Mouse (Mus musculus): ENCODE results near the gene Rnf157. TPM values are rescaled to one million over a fixed set of nuclear protein-coding genes. Genes with fewer than 3 reads are reported as not detected.

Rnf157 gene
- polyA plus RNA-seq, 1 experiment from 2014 or later, result 16.9 TPM

GRCm38 (mm10) chr11:116359652-116360051, 53.2 kb downstream of the Rnf157 start:
- 87% methylated on average over 12 of the region's 12 CpGs for WGBS
- Histone ChIP-seq H3K4me3 (no peak overlapping the region), H3K9me3 (peaks cover 4% of the 10 kb centered on the region; the same call in 1 of the 2 replicates), H3K27me3 (ENCODE audit: insufficient read depth, poor library complexity, severe bottlenecking) (0 out of 2 replicates have a peak, but pooled peaks cover 4% of the 10 kb centered on the region), H3K27ac (no peak overlapping the region), H3K36me3 (peaks cover 51% of the 10 kb centered on the region), H3K4me1 (replicated peaks) (peaks cover 28% of the 10 kb centered on the region)
- no peak for DNase-seq (ENCODE audit: low spot score)

- WGBS, result 77% methylated on average over 15 of the region's 15 CpGs
Measured at GRCm38 (mm10) chr11:116358926-116359637, 53.8 kb downstream of the Rnf157 start.

DNA sequence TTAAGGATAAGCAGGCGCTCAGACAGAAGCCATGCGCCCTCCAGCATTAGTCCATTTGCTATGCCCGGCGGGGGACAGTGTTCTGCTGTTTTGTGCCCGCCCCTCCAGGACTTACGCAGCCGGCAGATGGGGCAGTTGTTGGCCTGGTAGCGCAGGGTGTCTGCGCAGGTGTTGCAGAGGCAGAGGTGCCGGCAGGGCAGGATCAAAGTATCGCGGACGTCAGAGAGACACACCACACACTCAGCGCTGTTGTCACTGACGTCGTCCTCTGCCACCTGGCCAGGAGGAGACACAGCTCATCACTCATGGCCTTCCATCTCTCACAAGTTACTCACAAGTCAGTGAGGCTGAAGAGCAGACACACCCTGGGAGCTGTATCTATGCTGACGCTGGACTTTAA, 58.3 kb downstream of the Rnf157 start:
- 37% methylated on average over 17 of the region's 17 CpGs for WGBS
- Histone ChIP-seq H3K36me3 (peaks cover 56% of the 10 kb centered on the region), H3K27ac (no peak overlapping the region), H3K27me3 (ENCODE audit: insufficient read depth, poor library complexity, severe bottlenecking) (0 out of 2 replicates have a peak, but pooled peaks cover 4% of the 10 kb centered on the region), H3K4me3 (no peak overlapping the region), H3K9me3 (peaks cover 4% of the 10 kb centered on the region; the same call in 1 of the 2 replicates), H3K4me1 (replicated peaks) (peaks cover 22% of the 10 kb centered on the region)
- DNase-seq (ENCODE audit: low spot score), result no peak

More at GRCm38 (mm10) chr11:116358926-116359637, 53.8 kb downstream of the Rnf157 start:
- DNase-seq (ENCODE audit: low spot score), result no peak
- peaks cover 4% of the 10 kb centered on the region; the same call in 1 of the 2 replicates for H3K9me3 ChIP-seq
- no peak overlapping the region for H3K4me3 ChIP-seq
- no peak overlapping the region; the same call in 1 of the 2 replicates for H3K27ac ChIP-seq
- peaks cover 57% of the 10 kb centered on the region for H3K36me3 ChIP-seq
- peaks cover 30% of the 10 kb centered on the region for H3K4me1 ChIP-seq (replicated peaks)
- H3K27me3 ChIP-seq (ENCODE audit: insufficient read depth, poor library complexity, severe bottlenecking), result 0 out of 2 replicates have a peak, but pooled peaks cover 4% of the 10 kb centered on the region

GRCm38 (mm10) chr11:116353535-116353934, 59.3 kb downstream of the Rnf157 start:
- 96% methylated on average over 8 of the region's 8 CpGs for WGBS
- peaks cover 56% of the 10 kb centered on the region for H3K36me3 ChIP-seq
- DNase-seq (ENCODE audit: low spot score), result no peak
- H3K9me3 ChIP-seq, result peaks cover 4% of the 10 kb centered on the region; the same call in 1 of the 2 replicates
- H3K4me3 ChIP-seq, result no peak overlapping the region
- H3K27ac ChIP-seq, result no peak overlapping the region
- H3K4me1 ChIP-seq (replicated peaks), result peaks cover 14% of the 10 kb centered on the region
- 0 out of 2 replicates have a peak, but pooled peaks cover 4% of the 10 kb centered on the region for H3K27me3 ChIP-seq (ENCODE audit: insufficient read depth, poor library complexity, severe bottlenecking)

DNA sequence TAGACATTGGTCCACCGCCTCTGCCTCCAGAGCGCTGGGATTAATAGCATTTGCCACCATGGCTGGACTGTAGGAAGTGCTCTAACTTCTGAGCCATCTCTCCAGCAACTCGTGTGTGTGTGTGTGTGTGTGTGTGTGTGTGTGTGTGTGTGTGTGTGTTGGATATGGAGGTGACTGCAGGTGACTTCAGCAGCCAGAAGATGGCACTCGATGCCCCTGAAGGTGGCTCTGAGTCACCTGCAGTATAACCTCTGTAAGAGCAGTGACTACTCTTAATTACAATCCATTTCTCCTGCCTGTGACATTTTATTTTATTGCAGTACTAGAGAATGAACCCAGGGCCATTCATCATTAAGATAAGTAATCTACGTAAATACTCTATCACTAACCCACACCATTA, 61.5 kb downstream of the Rnf157 start:
- Histone ChIP-seq H3K27ac (no peak overlapping the region), H3K9me3 (peaks cover 4% of the 10 kb centered on the region; the same call in 1 of the 2 replicates), H3K36me3 (peaks cover 68% of the 10 kb centered on the region), H3K4me3 (no peak overlapping the region), H3K27me3 (ENCODE audit: insufficient read depth, poor library complexity, severe bottlenecking) (0 out of 2 replicates have a peak, but pooled peaks cover 4% of the 10 kb centered on the region), H3K4me1 (replicated peaks) (peaks cover 22% of the 10 kb centered on the region)
- 90% methylated on average over 5 of the region's 5 CpGs for WGBS
- no peak for DNase-seq (ENCODE audit: low spot score)

GRCm38 (mm10) chr11:116347955-116348354, 64.9 kb downstream of the Rnf157 start:
- 74% methylated on average over 5 of the region's 5 CpGs for WGBS
- no peak for DNase-seq (ENCODE audit: low spot score)
- Histone ChIP-seq H3K4me1 (replicated peaks) (peaks cover 45% of the 10 kb centered on the region), H3K27ac (peak overlapping the region; percentile 20; the same call in 1 of the 2 replicates), H3K27me3 (ENCODE audit: insufficient read depth, poor library complexity, severe bottlenecking) (0 out of 2 replicates have a peak, but pooled peaks cover 3% of the 10 kb centered on the region), H3K9me3 (no peaks in the 10 kb centered on the region), H3K36me3 (peaks cover 66% of the 10 kb centered on the region), H3K4me3 (no peak overlapping the region)

DNA sequence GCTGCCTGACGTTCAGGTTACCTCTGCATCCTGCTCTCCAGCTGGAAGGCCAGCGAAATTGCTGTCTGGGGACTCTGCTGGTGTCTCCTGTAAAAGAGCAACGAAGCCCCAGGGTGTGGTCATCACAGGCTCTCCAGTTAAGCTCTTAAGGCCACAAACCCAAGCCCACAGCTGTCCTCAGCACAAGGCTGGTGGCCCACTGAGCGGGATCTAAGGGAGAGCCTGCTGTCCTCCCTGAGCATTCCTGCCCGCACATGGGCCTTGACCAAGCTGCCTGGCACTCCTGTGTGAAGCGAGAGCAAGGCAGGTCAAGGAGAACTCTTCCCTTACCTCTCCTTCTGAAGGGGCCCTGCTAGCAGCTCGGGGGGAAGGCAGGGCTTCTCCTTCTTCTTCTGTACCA, 65.8 kb downstream of the Rnf157 start:
- H3K27ac ChIP-seq, result no peak overlapping the region
- peaks cover 68% of the 10 kb centered on the region for H3K36me3 ChIP-seq
- peaks cover 54% of the 10 kb centered on the region for H3K4me1 ChIP-seq (replicated peaks)
- no peak overlapping the region for H3K4me3 ChIP-seq
- H3K27me3 ChIP-seq (ENCODE audit: insufficient read depth, poor library complexity, severe bottlenecking), result 0 out of 2 replicates have a peak, but pooled peaks cover 3% of the 10 kb centered on the region
- DNase-seq (ENCODE audit: low spot score), result no peak
- H3K9me3 ChIP-seq, result no peaks in the 10 kb centered on the region
- 74% methylated on average over 7 of the region's 7 CpGs for WGBS

DNA sequence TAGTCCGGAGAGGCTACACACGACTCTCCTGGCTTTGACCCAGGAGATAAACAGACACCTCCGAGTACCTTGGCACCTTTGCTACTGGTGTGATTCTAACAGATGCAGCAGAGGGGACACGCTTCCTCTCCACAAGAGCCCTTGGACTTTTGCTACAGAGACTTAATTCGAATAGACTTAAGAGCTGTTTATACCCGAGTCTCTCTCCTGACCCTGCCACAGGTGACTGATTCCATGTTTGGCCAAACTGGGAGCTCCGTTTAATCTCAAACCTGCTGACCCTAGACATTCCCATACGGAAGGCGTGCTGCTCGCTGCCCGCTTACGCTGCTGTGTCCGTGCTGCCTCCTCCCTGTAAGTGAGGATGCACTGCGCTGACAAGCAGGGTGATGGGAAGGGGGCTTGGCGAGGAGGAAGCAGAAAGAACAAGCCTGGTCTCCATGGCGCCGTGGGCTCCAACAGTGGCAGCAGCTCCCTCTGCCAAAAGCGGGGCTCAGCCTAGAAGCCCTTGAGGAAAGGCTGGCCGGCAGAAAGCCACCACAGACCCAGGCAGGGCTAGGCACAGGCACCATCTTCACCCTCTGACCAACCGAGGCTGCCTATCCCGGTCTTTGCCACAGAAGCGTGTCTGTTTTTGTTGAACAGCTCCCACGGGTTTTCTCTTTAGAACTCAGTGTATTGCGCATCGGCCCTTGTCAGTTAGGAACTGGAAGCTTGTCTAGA, 70.6 kb downstream of the Rnf157 start:
- Histone ChIP-seq H3K4me3 (no peak overlapping the region), H3K27ac (0 out of 2 replicates have a peak overlapping the region, but pooled peaks have one; percentile 6), H3K9me3 (no peaks in the 10 kb centered on the region), H3K27me3 (ENCODE audit: insufficient read depth, poor library complexity, severe bottlenecking) (peaks cover 16% of the 10 kb centered on the region), H3K36me3 (peaks cover 58% of the 10 kb centered on the region), H3K4me1 (replicated peaks) (peaks cover 62% of the 10 kb centered on the region)
- 78% methylated on average over 25 of the region's 25 CpGs for WGBS
- DNase-seq (ENCODE audit: low spot score), result no peak

- H3K9me3 ChIP-seq, result no peaks in the 10 kb centered on the region
- peaks cover 20% of the 10 kb centered on the region; the same call in 1 of the 2 replicates for H3K36me3 ChIP-seq
- H3K4me1 ChIP-seq (replicated peaks), result peaks cover 69% of the 10 kb centered on the region
- peaks cover 54% of the 10 kb centered on the region for H3K27me3 ChIP-seq (ENCODE audit: insufficient read depth, poor library complexity, severe bottlenecking)
- DNase-seq (ENCODE audit: low spot score), result no peak
- no peak overlapping the region; the same call in 1 of the 2 replicates for H3K27ac ChIP-seq
- 80% methylated on average over 6 of the region's 6 CpGs for WGBS
- H3K4me3 ChIP-seq, result peak overlapping the region; percentile 58; the same call in 1 of the 2 replicates
Measured at GRCm38 (mm10) chr11:116337531-116337930, 75.3 kb downstream of the Rnf157 start.

GRCm38 (mm10) chr11:116337000-116337399, 75.8 kb downstream of the Rnf157 start:
- Histone ChIP-seq H3K27ac (peak overlapping the region; percentile 86; the same call in 1 of the 2 replicates), H3K9me3 (no peaks in the 10 kb centered on the region), H3K4me3 (peak overlapping the region; percentile 58; the same call in 1 of the 2 replicates), H3K27me3 (ENCODE audit: insufficient read depth, poor library complexity, severe bottlenecking) (peaks cover 58% of the 10 kb centered on the region), H3K4me1 (replicated peaks) (peaks cover 69% of the 10 kb centered on the region), H3K36me3 (peaks cover 23% of the 10 kb centered on the region; the same call in 1 of the 2 replicates)
- no peak for DNase-seq (ENCODE audit: low spot score)
- WGBS, result 57% methylated on average over 12 of the region's 12 CpGs

DNA sequence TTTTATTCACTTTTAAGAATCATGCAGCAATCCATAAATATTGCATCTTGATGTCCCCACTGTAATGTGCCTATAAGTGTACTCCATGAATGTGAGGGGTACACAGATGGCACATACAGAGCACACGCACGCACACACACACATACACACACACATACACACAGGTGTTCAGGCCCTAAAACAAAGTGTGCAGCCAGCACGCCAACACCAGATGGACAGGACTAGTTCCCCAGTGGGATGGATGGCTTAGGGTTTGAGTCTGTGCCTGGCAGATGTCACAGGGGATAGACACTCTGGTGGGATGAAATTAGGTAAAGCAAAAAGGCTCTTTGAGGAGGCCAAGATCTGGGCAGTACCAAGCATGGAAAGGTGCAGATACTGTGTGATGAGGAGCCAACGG, 76.4 kb downstream of the Rnf157 start:
- Histone ChIP-seq H3K27ac (peak overlapping the region; percentile 86), H3K4me1 (replicated peaks) (peaks cover 69% of the 10 kb centered on the region), H3K36me3 (peaks cover 25% of the 10 kb centered on the region; the same call in 1 of the 2 replicates), H3K9me3 (no peaks in the 10 kb centered on the region), H3K27me3 (ENCODE audit: insufficient read depth, poor library complexity, severe bottlenecking) (peaks cover 64% of the 10 kb centered on the region), H3K4me3 (peak overlapping the region; percentile 58)
- no peak for DNase-seq (ENCODE audit: low spot score)
- 85% methylated on average over 4 of the region's 4 CpGs for whole genome bisulfite sequencing

GRCm38 (mm10) chr11:116335244-116336036, 77.4 kb downstream of the Rnf157 start, which contains the start of gene Foxj1:
Gene Foxj1, minus strand, starts transcription at chr11:116335399.
- H3K4me3 ChIP-seq, result peak within 1 kb of the TSS; percentile 58
- H3K27ac ChIP-seq, result peak within 1 kb of the TSS; percentile 86
- no peaks in the 10 kb centered on the region for H3K9me3 ChIP-seq
- peaks cover 22% of the 10 kb centered on the region; the same call in 1 of the 2 replicates for H3K36me3 ChIP-seq
- peaks cover 69% of the 10 kb centered on the region for H3K27me3 ChIP-seq (ENCODE audit: insufficient read depth, poor library complexity, severe bottlenecking)
- peaks cover 79% of the 10 kb centered on the region for H3K4me1 ChIP-seq (replicated peaks)
- peak; percentile 99 for DNase-seq (ENCODE audit: low spot score)
- WGBS, result under 1% methylated on average over 61 of the region's 61 CpGs

All from hindbrain, embryonic 10.5 days (tissue).